Mouse (Mus musculus): ENCODE data around the gene B3galt2.

DNA sequence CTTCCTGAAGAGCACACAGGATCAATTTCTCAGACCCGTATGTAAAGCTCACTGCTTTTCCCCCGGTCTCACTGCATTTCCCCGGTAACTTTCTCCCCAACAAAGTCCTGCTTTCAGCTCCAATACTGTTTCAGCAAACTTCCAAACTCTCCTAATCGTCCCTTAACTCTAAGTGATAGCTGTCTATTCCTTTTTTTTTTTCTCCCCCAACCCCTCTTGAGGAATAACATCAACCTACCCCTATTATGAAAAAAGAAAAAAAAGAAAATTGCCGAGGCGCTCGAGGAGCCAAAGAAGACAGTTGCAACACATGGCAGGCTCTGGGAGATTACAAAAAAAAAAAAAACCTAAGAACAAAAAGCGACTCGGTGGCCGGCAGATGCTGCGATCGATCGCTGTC is 61.3 kb downstream of the B3galt2 start:
- no peak for TF ChIP-seq POLR2A (IDR thresholded peaks at IDR 0.05; ENCODE audit: borderline replicate concordance, insufficient read depth, low read length)
- no peak for TF ChIP-seq CTCF (IDR thresholded peaks at IDR 0.05; ENCODE audit: borderline replicate concordance, insufficient read depth, low read depth, low read length)
